Mouse (Mus musculus) liver, adult 2 months (tissue): ENCODE data around the gene Slc2a5.

Experiments used
- CTCF ChIP-seq: fragments of 200-500 bp; IDR thresholded peaks from 2 replicates; pipeline ENCODE4 v1.5.1; 2011; ENCODE audit warnings: low read depth, low read length, control low read depth
- POLR2A ChIP-seq: fragments of 200-500 bp; IDR thresholded peaks from 2 replicates; pipeline ENCODE4 v1.6.1; 2011; ENCODE audit warnings: low read length, control low read depth; ENCODE audit not compliant: insufficient read depth; ENCODE audit errors: extremely low read depth

DNA sequence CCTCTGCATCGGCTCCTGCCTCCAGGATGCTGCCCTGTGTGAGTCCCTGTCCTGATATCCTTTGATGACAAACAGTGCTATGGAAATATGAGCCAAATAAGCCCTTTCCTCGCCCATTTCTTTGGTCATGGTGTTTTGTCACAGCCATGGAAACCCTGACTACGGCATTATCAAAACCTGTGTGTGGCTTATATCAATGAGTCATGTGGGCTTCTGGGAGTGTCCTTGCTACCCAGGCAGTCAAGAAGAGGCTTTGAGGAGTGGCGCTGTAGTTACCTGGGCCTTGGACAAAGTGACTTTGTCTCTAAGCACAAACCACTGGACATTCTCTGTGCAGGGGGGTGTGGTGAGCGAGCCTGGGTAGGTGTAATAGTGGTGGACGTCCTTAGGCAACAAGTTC lies 73.1 kb downstream of the Slc2a5 start:
- no peak for TF ChIP-seq CTCF
- no peak for TF ChIP-seq POLR2A
